Mouse (Mus musculus) T-helper 1 cell (primary cell): ENCODE results near the gene Vmn1r45.
"Not testable (repeated sequence)": the region's sequence is repeated elsewhere in the genome, so short reads cannot be mapped to it uniquely, and the experiment has no call there.

Experiments
- in situ Hi-C: fragments of 300-600 bp; cut with MboI, MseI; formaldehyde crosslinking; loops from one replicate; pipeline ENCODE4 v1.15.1; 2025; ENCODE audit warnings: high pct_unique_total_duplicates

Gene Vmn1r45

GRCm38 (mm10) chr6:89940498-89940897 lies at the start of gene Vmn1r45:
TSS of gene Vmn1r45 (minus strand) at chr6:89940598.
- in situ Hi-C loops: not testable (repeated sequence)

GRCm38 (mm10) chr6:89985989-89986388 lies 45.6 kb upstream of the Vmn1r45 start:
- in situ Hi-C loops: no loop called here

GRCm38 (mm10) chr6:89969013-89969412 lies 28.6 kb upstream of the Vmn1r45 start, which contains the start of gene Vmn1r46:
TSS of gene Vmn1r46 (plus strand) at chr6:89969313.
- in situ Hi-C loops: no loop called here

- in situ Hi-C loops: no loop called here
Measured at GRCm38 (mm10) chr6:89966341-89966740, 25.9 kb upstream of the Vmn1r45 start.

GRCm38 (mm10) chr6:89953556-89953955 lies 13.2 kb upstream of the Vmn1r45 start:
- in situ Hi-C loops: no loop called here

- in situ Hi-C loops: no loop called here
Measured at GRCm38 (mm10) chr6:89940926-89941325, 528 bp upstream of the Vmn1r45 start.

GRCm38 (mm10) chr6:89883812-89884211 lies 56.6 kb downstream of the Vmn1r45 start:
- in situ Hi-C loops: no loop called here

GRCm38 (mm10) chr6:89883360-89883759 lies 57.0 kb downstream of the Vmn1r45 start, which contains the start of gene Vmn1r44:
TSS of gene Vmn1r44 (plus strand) at chr6:89883660.
- in situ Hi-C loops: no loop called here
